Mouse (Mus musculus) cerebellum, adult 11-12 months (tissue): ENCODE measurements around the gene Ten1.

Source experiments
- DNase-seq: peaks from one replicate; pipeline ENCODE4 v3.0.0; 2022

Ten1 gene

GRCm38 (mm10) chr11:116241744-116242235, 43.1 kb downstream of the Ten1 start:
- DNase-seq = no peak

GRCm38 (mm10) chr11:116244580-116244979, 45.9 kb downstream of the Ten1 start:
- DNase-seq = no peak

- no peak for DNase-seq
Observed at GRCm38 (mm10) chr11:116245616-116246015, 47.0 kb downstream of the Ten1 start.

GRCm38 (mm10) chr11:116247502-116248222, 49.0 kb downstream of the Ten1 start:
- no peak for DNase-seq

GRCm38 (mm10) chr11:116250898-116251297, 52.2 kb downstream of the Ten1 start:
- no peak for DNase-seq

GRCm38 (mm10) chr11:116253076-116253600, 54.5 kb downstream of the Ten1 start:
- no peak for DNase-seq

GRCm38 (mm10) chr11:116254627-116255026, 56.0 kb downstream of the Ten1 start:
- DNase-seq = no peak

GRCm38 (mm10) chr11:116255090-116255981, 56.7 kb downstream of the Ten1 start:
- DNase-seq = no peak

GRCm38 (mm10) chr11:116255982-116256675, 57.5 kb downstream of the Ten1 start:
- DNase-seq = no peak

- no peak for DNase-seq
Observed at GRCm38 (mm10) chr11:116259461-116259860, 60.8 kb downstream of the Ten1 start.

GRCm38 (mm10) chr11:116260259-116260658, 61.6 kb downstream of the Ten1 start:
- DNase-seq = no peak
